Mouse (Mus musculus) erythroblast, embryonic 14.5 days (primary cell): ENCODE measurements around the gene Moap1. TPM values are rescaled to one million over a fixed set of nuclear protein-coding genes. Genes with fewer than 3 reads are reported as not detected.

ENCODE experiments used
- H3K27me3 ChIP-seq: 2 replicates; pipeline ENCODE4 v1.6.1; 2012; ENCODE audit warnings: inconsistent platforms; ENCODE audit not compliant: control insufficient read depth
- H3K36me3 ChIP-seq: 2 replicates; pipeline ENCODE4 v1.6.1; 2012; ENCODE audit warnings: mild to moderate bottlenecking, inconsistent platforms; ENCODE audit not compliant: control insufficient read depth
- H3K4me1 ChIP-seq: 2 replicates; pipeline ENCODE4 v1.6.1; 2012; ENCODE audit warnings: inconsistent platforms; ENCODE audit not compliant: control insufficient read depth
- H3K4me3 ChIP-seq: replicated peaks from 2 replicates; pipeline ENCODE3; 2012; ENCODE audit warnings: moderate library complexity, mild to moderate bottlenecking, inconsistent platforms
- H3K9me3 ChIP-seq: 2 replicates; pipeline ENCODE4 v1.6.1; 2012; ENCODE audit warnings: low read length, inconsistent platforms, mixed read lengths; ENCODE audit not compliant: control insufficient read depth
- GATA1 ChIP-seq: IDR thresholded peaks from 2 replicates; pipeline ENCODE4 v1.6.1; 2012; ENCODE audit warnings: low read length, inconsistent platforms, mixed read lengths
- TAL1 ChIP-seq: IDR thresholded peaks from 3 replicates; pipeline ENCODE4 v1.6.1; 2012; ENCODE audit warnings: low read length, inconsistent platforms, mixed read lengths
- polyA plus RNA-seq: library from polyadenylated mRNA; stranded (reverse); fragments of >175 nt; gene quantifications from 2 replicates; pipeline ENCODE4 v1.2.3, GENCODE M21; 2012

Gene Moap1
- polyA plus RNA-seq, 1 experiment: not detected

DNA sequence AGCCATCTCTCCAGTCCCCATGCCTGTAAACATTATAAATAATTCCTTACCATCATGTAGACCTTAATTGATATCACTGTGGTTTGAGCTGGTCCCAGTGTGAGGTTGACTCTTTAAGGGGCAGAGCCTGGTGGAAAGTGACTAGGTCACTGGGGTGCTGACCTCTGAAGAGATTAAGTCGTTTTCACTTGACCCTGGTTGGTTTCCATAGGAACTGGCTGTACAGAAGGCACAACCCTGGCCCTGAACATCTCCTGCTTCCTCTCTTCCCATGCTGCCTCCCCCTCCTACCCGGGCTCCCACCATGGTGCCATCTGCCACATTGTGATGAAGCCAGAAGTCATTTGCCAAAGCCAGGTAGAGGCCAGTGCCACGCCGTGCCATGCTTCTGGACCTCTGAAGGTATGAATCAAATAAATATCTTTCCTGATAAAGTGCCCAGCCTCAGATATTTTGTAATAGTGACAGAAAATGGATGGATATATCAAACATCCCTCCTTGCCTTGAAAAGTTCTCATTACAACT lies 32.5 kb downstream of the Moap1 start:
- H3K27me3 ChIP-seq: peaks cover 12% of the 10 kb centered on the region
- no peak for TF ChIP-seq GATA1
- no peak for TF ChIP-seq TAL1

GRCm38 (mm10) chr12:102709896-102710295 lies 33.6 kb downstream of the Moap1 start:
- H3K36me3 ChIP-seq: no peaks in the 10 kb centered on the region
- no peak overlapping the region for H3K4me3 ChIP-seq
- H3K27me3 ChIP-seq: peaks cover 17% of the 10 kb centered on the region
- peaks cover 11% of the 10 kb centered on the region for H3K4me1 ChIP-seq
- no peak for TF ChIP-seq TAL1
- no peak for TF ChIP-seq GATA1
- no peaks in the 10 kb centered on the region for H3K9me3 ChIP-seq

More for the DNA sequence above, 32.5 kb downstream of the Moap1 start:
- peaks cover 3% of the 10 kb centered on the region; the same call in 1 of the 2 replicates for H3K4me1 ChIP-seq
- H3K36me3 ChIP-seq: no peaks in the 10 kb centered on the region
- H3K4me3 ChIP-seq: no peak overlapping the region
- no peaks in the 10 kb centered on the region for H3K9me3 ChIP-seq

DNA sequence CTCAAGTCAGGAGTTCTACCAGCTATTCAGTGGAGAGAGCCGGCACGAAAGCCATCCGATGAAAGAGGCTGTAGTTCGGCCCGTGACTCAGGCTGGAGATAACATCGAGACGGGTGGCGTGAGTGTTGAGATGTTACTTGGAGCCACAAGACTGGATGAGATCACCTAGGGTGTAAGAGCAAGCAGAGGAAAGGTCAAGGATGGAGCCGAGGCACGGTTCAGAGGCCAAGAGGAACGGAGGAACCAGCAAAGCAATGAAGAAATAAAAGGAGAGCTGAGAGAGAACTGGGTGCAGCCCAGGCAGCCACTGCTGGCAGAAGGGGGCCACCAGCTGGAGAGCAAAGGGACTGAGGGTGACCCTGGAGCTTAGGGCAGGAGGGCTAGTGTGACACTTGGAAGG lies 35.2 kb downstream of the Moap1 start:
- no peaks in the 10 kb centered on the region for H3K9me3 ChIP-seq
- H3K4me1 ChIP-seq: peaks cover 24% of the 10 kb centered on the region
- H3K36me3 ChIP-seq: no peaks in the 10 kb centered on the region
- no peak overlapping the region for H3K4me3 ChIP-seq
- H3K27me3 ChIP-seq: peaks cover 30% of the 10 kb centered on the region
- no peak for TF ChIP-seq GATA1
- no peak for TF ChIP-seq TAL1

- H3K36me3 ChIP-seq: no peaks in the 10 kb centered on the region
- no peak overlapping the region for H3K4me3 ChIP-seq
- H3K27me3 ChIP-seq: peaks cover 30% of the 10 kb centered on the region
- peaks cover 33% of the 10 kb centered on the region for H3K4me1 ChIP-seq
- no peak for TF ChIP-seq TAL1
- TF ChIP-seq GATA1: no peak
- H3K9me3 ChIP-seq: no peaks in the 10 kb centered on the region
Measured at GRCm38 (mm10) chr12:102706833-102707463, 36.5 kb downstream of the Moap1 start.

- H3K27me3 ChIP-seq: peaks cover 30% of the 10 kb centered on the region
- H3K4me1 ChIP-seq: peaks cover 37% of the 10 kb centered on the region
- no peaks in the 10 kb centered on the region for H3K9me3 ChIP-seq
- TF ChIP-seq TAL1 (no peak), GATA1 (no peak)
- H3K36me3 ChIP-seq: no peaks in the 10 kb centered on the region
- no peak overlapping the region for H3K4me3 ChIP-seq
Measured at GRCm38 (mm10) chr12:102705906-102706640, 37.4 kb downstream of the Moap1 start.

GRCm38 (mm10) chr12:102705216-102705871 lies 38.1 kb downstream of the Moap1 start:
- TF ChIP-seq GATA1: no peak
- TF ChIP-seq TAL1: no peak
- H3K36me3 ChIP-seq: no peaks in the 10 kb centered on the region
- H3K9me3 ChIP-seq: no peaks in the 10 kb centered on the region
- peaks cover 30% of the 10 kb centered on the region for H3K27me3 ChIP-seq
- H3K4me3 ChIP-seq: peak overlapping the region; percentile 70
- peaks cover 37% of the 10 kb centered on the region for H3K4me1 ChIP-seq

DNA sequence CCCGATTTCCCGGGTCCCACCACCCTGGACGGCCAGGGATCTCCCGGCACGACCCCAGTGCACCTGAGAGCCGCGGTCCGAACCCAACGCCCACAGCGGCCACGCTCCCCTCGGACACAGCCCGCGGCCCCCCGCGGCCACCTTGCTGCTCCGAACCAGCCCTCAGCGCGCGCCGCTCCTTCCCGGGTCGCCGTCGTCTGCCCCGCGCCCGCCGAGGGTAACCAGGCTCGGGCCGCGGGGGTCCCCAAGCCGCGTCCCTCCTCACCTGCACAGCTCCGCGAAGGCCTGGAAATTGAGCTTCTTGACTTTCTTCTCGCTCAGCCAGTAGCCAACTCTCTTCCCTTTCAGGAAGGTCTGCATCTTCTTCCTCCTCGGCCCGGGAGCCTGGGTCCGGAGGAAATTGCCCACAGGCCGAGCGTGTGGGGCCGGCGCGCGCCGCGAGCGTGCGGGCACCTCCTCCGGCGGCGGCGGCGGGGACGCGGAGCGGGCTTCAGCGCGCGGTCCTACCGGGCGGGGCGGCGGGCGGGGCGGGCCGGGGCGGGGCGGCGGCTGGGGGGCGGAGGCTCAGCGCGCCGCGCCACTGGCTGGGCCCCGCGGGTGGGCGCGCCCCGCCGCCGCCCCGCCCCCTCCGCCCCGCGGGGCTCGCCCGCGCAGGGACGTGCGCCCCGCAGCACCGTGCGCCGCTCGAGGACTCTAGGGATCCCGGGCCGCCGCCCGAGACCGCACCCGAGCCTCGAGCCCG lies 38.8 kb downstream of the Moap1 start, which contains the start of gene Itpk1:
Itpk1 (minus strand) TSS at position 474 of the 742 bp plus-strand sequence.
- H3K9me3 ChIP-seq: no peaks in the 10 kb centered on the region
- peaks cover 30% of the 10 kb centered on the region for H3K27me3 ChIP-seq
- H3K36me3 ChIP-seq: no peaks in the 10 kb centered on the region
- no peak for TF ChIP-seq TAL1
- no peak for TF ChIP-seq GATA1
- H3K4me1 ChIP-seq: peaks cover 38% of the 10 kb centered on the region
- H3K4me3 ChIP-seq: peak within 1 kb of the TSS; percentile 70

- TF ChIP-seq TAL1 (no peak), GATA1 (no peak)
- Histone ChIP-seq H3K4me1 (peaks cover 42% of the 10 kb centered on the region), H3K9me3 (no peaks in the 10 kb centered on the region), H3K4me3 (peak overlapping the region; percentile 70), H3K36me3 (no peaks in the 10 kb centered on the region), H3K27me3 (peaks cover 30% of the 10 kb centered on the region)
Measured at GRCm38 (mm10) chr12:102703921-102704408, 39.5 kb downstream of the Moap1 start.
